Mouse (Mus musculus): ENCODE results near the gene Tmem150c.

Gene Tmem150c

GRCm38 (mm10) chr5:100070255-100070654, 89.4 kb downstream of the Tmem150c start:
- in situ Hi-C loops (cut with MboI; ENCODE audit: low pct_unique_long_range_greater_than_20kb in 1 of 2, low sequenced_read_pairs in 2 of 2, unreplicated experiment in 1 of 2), result loop anchor here in 1 of 2 experiments (10.0 kb wide), 1 partner anchor 275 kb away; no protein-coding TSS in a partner anchor

- in situ Hi-C loops (cut with MboI; ENCODE audit: low pct_unique_long_range_greater_than_20kb in 1 of 2, low sequenced_read_pairs in 2 of 2, unreplicated experiment in 1 of 2), result no loop called here
Observed at GRCm38 (mm10) chr5:100069526-100069925, 90.1 kb downstream of the Tmem150c start.

GRCm38 (mm10) chr5:100067579-100067978, 92.0 kb downstream of the Tmem150c start:
- in situ Hi-C loops (cut with MboI; ENCODE audit: low pct_unique_long_range_greater_than_20kb in 1 of 2, low sequenced_read_pairs in 2 of 2, unreplicated experiment in 1 of 2), result no loop called here

- in situ Hi-C loops (cut with MboI; ENCODE audit: low pct_unique_long_range_greater_than_20kb in 1 of 2, low sequenced_read_pairs in 2 of 2, unreplicated experiment in 1 of 2), result no loop called here
Observed at GRCm38 (mm10) chr5:100060876-100061275, 98.7 kb downstream of the Tmem150c start.

GRCm38 (mm10) chr5:100059326-100059725, 100.3 kb downstream of the Tmem150c start:
- in situ Hi-C loops (cut with MboI; ENCODE audit: low pct_unique_long_range_greater_than_20kb in 1 of 2, low sequenced_read_pairs in 2 of 2, unreplicated experiment in 1 of 2), result no loop called here

- in situ Hi-C loops (cut with MboI; ENCODE audit: low pct_unique_long_range_greater_than_20kb in 1 of 2, low sequenced_read_pairs in 2 of 2, unreplicated experiment in 1 of 2), result no loop called here
Observed at GRCm38 (mm10) chr5:100058729-100059128, 100.9 kb downstream of the Tmem150c start.

GRCm38 (mm10) chr5:100057461-100058209, 102.0 kb downstream of the Tmem150c start:
- in situ Hi-C loops (cut with MboI; ENCODE audit: low pct_unique_long_range_greater_than_20kb in 1 of 2, low sequenced_read_pairs in 2 of 2, unreplicated experiment in 1 of 2), result no loop called here

GRCm38 (mm10) chr5:100055866-100056369, 103.7 kb downstream of the Tmem150c start:
- in situ Hi-C loops (cut with MboI; ENCODE audit: low pct_unique_long_range_greater_than_20kb in 1 of 2, low sequenced_read_pairs in 2 of 2, unreplicated experiment in 1 of 2), result no loop called here

- in situ Hi-C loops (cut with MboI; ENCODE audit: low pct_unique_long_range_greater_than_20kb in 1 of 2, low sequenced_read_pairs in 2 of 2, unreplicated experiment in 1 of 2), result no loop called here
Observed at GRCm38 (mm10) chr5:100054807-100055547, 104.6 kb downstream of the Tmem150c start.

GRCm38 (mm10) chr5:100052728-100053127, 106.9 kb downstream of the Tmem150c start:
- in situ Hi-C loops (cut with MboI; ENCODE audit: low pct_unique_long_range_greater_than_20kb in 1 of 2, low sequenced_read_pairs in 2 of 2, unreplicated experiment in 1 of 2), result no loop called here

- in situ Hi-C loops (cut with MboI; ENCODE audit: low pct_unique_long_range_greater_than_20kb in 1 of 2, low sequenced_read_pairs in 2 of 2, unreplicated experiment in 1 of 2), result no loop called here
Observed at GRCm38 (mm10) chr5:100049904-100050303, 109.7 kb downstream of the Tmem150c start.

- in situ Hi-C loops (cut with MboI; ENCODE audit: low pct_unique_long_range_greater_than_20kb in 1 of 2, low sequenced_read_pairs in 2 of 2, unreplicated experiment in 1 of 2), result no loop called here
Observed at GRCm38 (mm10) chr5:100047871-100048270, 111.7 kb downstream of the Tmem150c start.

GRCm38 (mm10) chr5:100047143-100047640, 112.4 kb downstream of the Tmem150c start:
- in situ Hi-C loops (cut with MboI; ENCODE audit: low pct_unique_long_range_greater_than_20kb in 1 of 2, low sequenced_read_pairs in 2 of 2, unreplicated experiment in 1 of 2), result no loop called here

GRCm38 (mm10) chr5:100046096-100046495, 113.5 kb downstream of the Tmem150c start:
- in situ Hi-C loops (cut with MboI; ENCODE audit: low pct_unique_long_range_greater_than_20kb in 1 of 2, low sequenced_read_pairs in 2 of 2, unreplicated experiment in 1 of 2), result no loop called here

GRCm38 (mm10) chr5:100044621-100045020, 115.0 kb downstream of the Tmem150c start:
- in situ Hi-C loops (cut with MboI; ENCODE audit: low pct_unique_long_range_greater_than_20kb in 1 of 2, low sequenced_read_pairs in 2 of 2, unreplicated experiment in 1 of 2), result no loop called here

- in situ Hi-C loops (cut with MboI; ENCODE audit: low pct_unique_long_range_greater_than_20kb in 1 of 2, low sequenced_read_pairs in 2 of 2, unreplicated experiment in 1 of 2), result no loop called here
Observed at GRCm38 (mm10) chr5:100044030-100044429, 115.6 kb downstream of the Tmem150c start.

- in situ Hi-C loops (cut with MboI; ENCODE audit: low pct_unique_long_range_greater_than_20kb in 1 of 2, low sequenced_read_pairs in 2 of 2, unreplicated experiment in 1 of 2), result no loop called here
Observed at GRCm38 (mm10) chr5:100043361-100043760, 116.2 kb downstream of the Tmem150c start.

GRCm38 (mm10) chr5:100042467-100042866, 117.1 kb downstream of the Tmem150c start:
- in situ Hi-C loops (cut with MboI; ENCODE audit: low pct_unique_long_range_greater_than_20kb in 1 of 2, low sequenced_read_pairs in 2 of 2, unreplicated experiment in 1 of 2), result no loop called here

GRCm38 (mm10) chr5:100041272-100041671, 118.3 kb downstream of the Tmem150c start:
- in situ Hi-C loops (cut with MboI; ENCODE audit: low pct_unique_long_range_greater_than_20kb in 1 of 2, low sequenced_read_pairs in 2 of 2, unreplicated experiment in 1 of 2), result no loop called here

Data from mouse embryonic stem cell (cell line).